Mouse (Mus musculus) cerebellum, postnatal 4 days (tissue): Measurements from ENCODE around the gene Ctsm.
"Not testable (repeated sequence)": the region's sequence is repeated elsewhere in the genome, so short reads cannot be mapped to it uniquely, and the experiment has no call there.

Experiments used
- DNase-seq, 2 experiments: peaks; one replicate each; pipeline ENCODE4 v3.0.0; 2022; ENCODE audit warnings: low spot score in 2 of 2, mixed read lengths in 1 of 2

Ctsm gene

DNA sequence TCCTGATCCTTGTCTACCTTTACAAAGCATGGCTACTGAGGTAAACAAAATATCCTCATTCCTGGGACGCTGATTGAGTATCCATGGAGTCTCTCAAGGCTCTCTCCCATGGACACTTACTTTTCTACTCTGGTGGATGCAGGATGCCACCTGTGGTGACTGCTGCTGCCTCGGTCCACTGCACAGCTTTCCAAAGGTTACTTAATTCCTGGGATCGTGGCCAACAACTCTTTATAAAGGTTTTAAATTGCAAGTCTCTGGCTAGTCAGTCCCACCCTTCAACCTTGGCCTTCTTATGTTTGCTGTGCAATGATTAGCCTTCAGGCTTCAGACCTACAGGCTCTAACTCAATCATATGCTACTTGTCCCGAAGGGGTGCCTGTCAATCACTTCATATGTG is at the start of gene Ctsm:
Gene Ctsm, minus strand, starts transcription at position 209 of the 400 bp plus-strand sequence.
- DNase-seq, result no peak

DNA sequence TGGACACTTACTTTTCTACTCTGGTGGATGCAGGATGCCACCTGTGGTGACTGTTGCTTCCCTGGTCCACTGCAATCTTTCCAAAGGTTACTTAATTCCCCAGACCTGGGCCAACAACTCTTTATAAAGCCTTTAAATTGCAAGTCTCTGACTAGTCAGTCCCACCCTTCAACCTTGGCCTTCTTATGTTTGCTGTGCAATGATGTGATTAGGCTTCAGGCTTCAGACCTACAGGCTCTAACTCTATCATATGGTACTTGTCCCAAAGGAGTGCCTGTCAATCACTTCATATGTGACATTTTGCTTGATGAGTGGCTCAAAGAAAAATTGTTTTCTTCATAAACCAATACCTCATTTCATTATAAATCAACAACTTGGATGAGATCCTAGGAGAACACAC is 28.4 kb upstream of the Ctsm start, which contains the start of gene Cts3:
Gene Cts3, minus strand, starts transcription at position 101 of the 400 bp plus-strand sequence.
- DNase-seq, result no peak

DNA sequence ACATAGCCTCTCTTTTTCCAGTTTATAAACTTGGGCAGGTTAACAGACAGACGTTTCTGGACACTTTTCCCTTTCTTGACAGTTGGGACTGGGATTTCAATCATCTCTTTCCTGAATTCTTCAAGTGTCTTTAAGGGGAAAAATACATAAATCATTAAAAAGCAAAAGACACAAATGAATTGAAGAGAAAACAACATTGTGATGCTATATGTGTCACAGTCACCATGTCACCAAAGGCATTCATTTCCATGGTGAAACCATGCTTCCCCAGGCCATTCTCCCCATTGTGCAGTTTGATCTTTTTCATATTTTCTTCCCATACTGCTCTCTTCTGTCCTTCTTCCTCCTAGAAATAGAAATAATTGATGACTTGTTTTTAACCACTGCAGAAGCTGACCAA is 26.4 kb upstream of the Ctsm start, which contains the start of gene Gm49352:
Gene Gm49352, minus strand, starts transcription at position 101 of the 400 bp plus-strand sequence.
- not testable (repeated sequence) for DNase-seq
